23 mouse cellular contexts compared by ENCODE assay signal in genomic region chr16:91754957-91755356, GRCm38 (mm10). TPM values are rescaled to one million over a fixed set of nuclear protein-coding genes. Genes with fewer than 3 reads are reported as not detected.
DNase-seq lines count a peak whose midpoint lies in the region; ATAC-seq lines count a peak whose summit lies in the region.
"Had no signal": no experiment of that assay in that cellular context is flagged by ENCODE, and none has a peak within 500 bp of the region (broad histone marks: within the 10 kb centered on the region; RNA-seq: fewer than 3 reads in every experiment).

No protein-coding gene starts in this region.

- DNase-seq in heart, adult 11 months, result peak; percentile 41
- peak; percentile 38 for DNase-seq in T-cell, adult 2 months (ENCODE audit: low spot score)
- peak; percentile 72 for DNase-seq in induced T-regulatory cell, adult 2 months (ENCODE audit: low read depth)
- peak; percentile 30 to 41 for DNase-seq in natural killer cell, adult 2 months (ENCODE audit: low spot score in 2 of 2)
- no peak for DNase-seq in kidney, adult 9 months
- DNase-seq in lung, postnatal 4 days, result no peak
- DNase-seq in hindbrain, embryonic 10.5 days (ENCODE audit: low spot score), result no peak
- DNase-seq: adrenal gland, postnatal 25 days; cerebellum, adult 11 months; cerebellum, postnatal 10 days; gastrocnemius, postnatal 10 days; kidney, postnatal 4 days; liver, embryonic 13.5 days; lung, embryonic 14.5 days; thymus, adult 2 months had no signal

- H3K4me2 ChIP-seq in heart, embryonic 11.5 days, result no peak overlapping the region
- H3K4me2 ChIP-seq: hindbrain, embryonic 13.5 days; intestine, embryonic 15.5 days; kidney, embryonic 15.5 days; limb, embryonic 13.5 days; liver, embryonic 13.5 days; lung, embryonic 14.5 days; neural tube, embryonic 12.5 days; stomach, embryonic 15.5 days had no signal

- H3K9ac ChIP-seq in heart, embryonic 11.5 days (ENCODE audit: low read depth, low read length), result no peak overlapping the region
- H3K9ac ChIP-seq: hindbrain, embryonic 13.5 days; intestine, embryonic 15.5 days; kidney, embryonic 15.5 days; limb, embryonic 13.5 days; liver, embryonic 13.5 days; lung, embryonic 14.5 days; neural tube, embryonic 12.5 days; stomach, embryonic 15.5 days had no signal

- H3K4me3 ChIP-seq in heart, embryonic 11.5 days (ENCODE audit: low read depth, low read length), result no peak overlapping the region
- no peak overlapping the region for H3K4me3 ChIP-seq in hindbrain, embryonic 10.5 days
- H3K4me3 ChIP-seq: hindbrain, embryonic 13.5 days; intestine, embryonic 15.5 days; kidney, embryonic 15.5 days; limb, embryonic 13.5 days; liver, embryonic 13.5 days; neural tube, embryonic 12.5 days; stomach, embryonic 15.5 days had no signal

- H3K9me3 ChIP-seq in heart, embryonic 11.5 days (replicated peaks; ENCODE audit: control insufficient read depth, low read length), result no peaks in the 10 kb centered on the region
- no peaks in the 10 kb centered on the region for H3K9me3 ChIP-seq in hindbrain, embryonic 10.5 days
- H3K9me3 ChIP-seq: hindbrain, embryonic 13.5 days; intestine, embryonic 15.5 days; kidney, embryonic 15.5 days; limb, embryonic 13.5 days; liver, embryonic 13.5 days; neural tube, embryonic 12.5 days; stomach, embryonic 15.5 days had no signal

- H3K4me1 ChIP-seq in heart, embryonic 11.5 days (ENCODE audit: control insufficient read depth, insufficient read depth, low read length), result no peaks in the 10 kb centered on the region
- H3K4me1 ChIP-seq in hindbrain, embryonic 10.5 days (replicated peaks), result 0 out of 2 replicates have a peak, but pooled peaks cover under 1% of the 10 kb centered on the region
- H3K4me1 ChIP-seq: intestine, embryonic 15.5 days; stomach, embryonic 15.5 days had no signal

- no peaks in the 10 kb centered on the region for H3K36me3 ChIP-seq in heart, embryonic 11.5 days (ENCODE audit: control insufficient read depth, insufficient read depth, low read length)
- peaks cover 34% of the 10 kb centered on the region for H3K36me3 ChIP-seq in hindbrain, embryonic 10.5 days
- H3K36me3 ChIP-seq: hindbrain, embryonic 13.5 days; intestine, embryonic 15.5 days; liver, embryonic 13.5 days; neural tube, embryonic 12.5 days; stomach, embryonic 15.5 days had no signal

- H3K27me3 ChIP-seq in heart, embryonic 11.5 days (ENCODE audit: control insufficient read depth, insufficient read depth, low read length), result no peaks in the 10 kb centered on the region
- H3K27me3 ChIP-seq in hindbrain, embryonic 10.5 days (ENCODE audit: insufficient read depth, poor library complexity, severe bottlenecking), result no peaks in the 10 kb centered on the region
- H3K27me3 ChIP-seq: hindbrain, embryonic 13.5 days; intestine, embryonic 15.5 days; kidney, embryonic 15.5 days; limb, embryonic 13.5 days; liver, embryonic 13.5 days; neural tube, embryonic 12.5 days; Patski; stomach, embryonic 15.5 days had no signal

- WGBS in heart, embryonic 11.5 days (ENCODE audit: insufficient replicate concordance), result 76% methylated on average over 6 of the region's 6 CpGs
- WGBS in hindbrain, embryonic 10.5 days, result 92% methylated on average over 6 of the region's 6 CpGs

- no peak overlapping the region for H3K27ac ChIP-seq in heart, embryonic 11.5 days (ENCODE audit: low read depth, low read length)
- no peak overlapping the region for H3K27ac ChIP-seq in hindbrain, embryonic 10.5 days
- H3K27ac ChIP-seq: hindbrain, embryonic 13.5 days; intestine, embryonic 15.5 days; kidney, embryonic 15.5 days; limb, embryonic 13.5 days; liver, embryonic 13.5 days; neural tube, embryonic 12.5 days; stomach, embryonic 15.5 days had no signal

- ATAC-seq in heart, embryonic 11.5 days (replicated peaks; ENCODE audit: insufficient number of reproducible peaks, low FRiP score, low TSS enrichment), result no peak
- ATAC-seq: intestine, embryonic 15.5 days; Patski had no signal

RNA-seq across cellular contexts. Expression of gene Itsn1, which starts 25.9 kb away (rescaled TPM):
- polyA plus RNA-seq in heart, embryonic 11.5 days (2014; fragmentation: Nextera tagmentation; extraction: Ambion mirVana), result 26.6 and 29.5 TPM in 2 replicates
- polyA plus RNA-seq in hindbrain, embryonic 10.5 days (2016; fragmentation: Nextera tagmentation; extraction: Ambion mirVana), result 50.7 and 55.5 TPM in 2 replicates

RNA-seq across cellular contexts. Expression of gene Cryzl1, which starts 26.2 kb away (rescaled TPM):
- polyA plus RNA-seq in heart, embryonic 11.5 days (2014; fragmentation: Nextera tagmentation; extraction: Ambion mirVana), result 54.5 and 54.7 TPM in 2 replicates
- polyA plus RNA-seq in hindbrain, embryonic 10.5 days (2016; fragmentation: Nextera tagmentation; extraction: Ambion mirVana), result 65.1 and 71.6 TPM in 2 replicates

Comparison
In these comparisons a context has a peak if more than half of its experiments do, and no peak if none do; other contexts are left out.
1. DNase-seq: peak in heart, adult 11 months (single experiment), T-cell, adult 2 months (single experiment), induced T-regulatory cell, adult 2 months (single experiment) and natural killer cell, adult 2 months (2 of 2); none in kidney, adult 9 months (single experiment), lung, postnatal 4 days (0 of 2) and hindbrain, embryonic 10.5 days (single experiment).